In the genomic region with DNA sequence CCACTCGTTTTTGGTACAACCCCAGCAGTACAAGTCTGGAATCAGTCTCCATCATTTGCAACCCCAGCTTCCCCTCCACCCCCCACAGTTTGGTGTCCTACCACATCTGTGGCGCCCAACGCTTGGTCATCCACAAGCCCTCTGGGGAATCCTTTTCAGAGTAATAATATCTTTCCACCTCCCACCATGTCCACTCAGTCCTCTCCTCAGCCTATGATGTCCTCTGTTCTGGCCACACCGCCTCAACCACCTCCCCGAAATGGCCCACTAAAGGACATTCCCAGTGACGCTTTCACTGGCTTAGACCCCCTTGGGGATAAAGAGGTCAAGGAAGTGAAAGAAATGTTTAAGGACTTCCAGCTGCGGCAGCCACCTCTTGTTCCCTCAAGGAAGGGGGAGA, we compare ENCODE assay signal across 22 mouse cellular contexts. TPM values are rescaled to one million over a fixed set of nuclear protein-coding genes. Genes with fewer than 3 reads are reported as not detected.
DNase-seq lines count a peak whose midpoint lies in the region; ATAC-seq lines count a peak whose summit lies in the region.
"Had no signal": no experiment of that assay in that cellular context is flagged by ENCODE, and none has a peak within 500 bp of the region (broad histone marks: within the 10 kb centered on the region; RNA-seq: fewer than 3 reads in every experiment).

No protein-coding gene starts in this region.

- no peaks in the 10 kb centered on the region for H3K27me3 ChIP-seq in heart, embryonic 11.5 days (ENCODE audit: control insufficient read depth, insufficient read depth, low read length)
- H3K27me3 ChIP-seq in kidney, embryonic 15.5 days = no peaks in the 10 kb centered on the region
- H3K27me3 ChIP-seq: CH12.LX; embryonic facial prominence, embryonic 12.5 days; forebrain, embryonic 13.5 days; forebrain, embryonic 15.5 days; Patski had no signal

- H3K4me1 ChIP-seq in heart, embryonic 11.5 days (ENCODE audit: control insufficient read depth, insufficient read depth, low read length) = no peaks in the 10 kb centered on the region
- H3K4me1 ChIP-seq in kidney, embryonic 15.5 days = 0 out of 2 replicates have a peak, but pooled peaks cover 4% of the 10 kb centered on the region
- H3K4me1 ChIP-seq: embryonic facial prominence, embryonic 10.5 days; embryonic facial prominence, embryonic 12.5 days had no signal

- no peak for ATAC-seq in heart, embryonic 11.5 days (replicated peaks; ENCODE audit: insufficient number of reproducible peaks, low FRiP score, low TSS enrichment)
- peak; percentile 22; the same call in 1 of the 2 replicates for ATAC-seq in kidney, embryonic 15.5 days (replicated peaks; ENCODE audit: low FRiP score)
- ATAC-seq: activated CD4-positive, CD25-positive, alpha-beta regulatory T cell, adult 4 months; CD4-positive, CD25-positive, alpha-beta regulatory T cell, adult 4 months; forebrain, embryonic 13.5 days; forebrain, embryonic 15.5 days; Patski had no signal

- 85% methylated on average over 7 of the region's 7 CpGs for WGBS in heart, embryonic 11.5 days (ENCODE audit: insufficient replicate concordance)
- WGBS in kidney, embryonic 15.5 days = 85% methylated on average over 7 of the region's 7 CpGs

- H3K9ac ChIP-seq in heart, embryonic 11.5 days (ENCODE audit: low read depth, low read length) = no peak overlapping the region
- H3K9ac ChIP-seq in kidney, embryonic 15.5 days = no peak overlapping the region
- H3K9ac ChIP-seq: embryonic facial prominence, embryonic 12.5 days; forebrain, embryonic 13.5 days; forebrain, embryonic 15.5 days had no signal

- H3K36me3 ChIP-seq in heart, embryonic 11.5 days (ENCODE audit: control insufficient read depth, insufficient read depth, low read length) = peaks cover 7% of the 10 kb centered on the region
- peaks cover 48% of the 10 kb centered on the region for H3K36me3 ChIP-seq in kidney, embryonic 15.5 days
- H3K36me3 ChIP-seq: forebrain, embryonic 15.5 days; G1E had no signal

- intact Hi-C loops in heart, postnatal 14 days (cut with DNase I) = no loop called here

- H3K27ac ChIP-seq in heart, embryonic 11.5 days (ENCODE audit: low read depth, low read length) = no peak overlapping the region
- no peak overlapping the region for H3K27ac ChIP-seq in kidney, embryonic 15.5 days
- H3K27ac ChIP-seq: embryonic facial prominence, embryonic 10.5 days; embryonic facial prominence, embryonic 12.5 days; forebrain, embryonic 13.5 days; forebrain, embryonic 15.5 days had no signal

- H3K9me3 ChIP-seq in heart, embryonic 11.5 days (replicated peaks; ENCODE audit: control insufficient read depth, low read length) = no peaks in the 10 kb centered on the region
- H3K9me3 ChIP-seq in kidney, embryonic 15.5 days (replicated peaks) = no peaks in the 10 kb centered on the region
- H3K9me3 ChIP-seq: embryonic facial prominence, embryonic 10.5 days; embryonic facial prominence, embryonic 12.5 days; forebrain, embryonic 13.5 days; forebrain, embryonic 15.5 days; G1E had no signal

- no peak overlapping the region for H3K4me3 ChIP-seq in heart, embryonic 11.5 days (ENCODE audit: low read depth, low read length)
- H3K4me3 ChIP-seq in kidney, embryonic 15.5 days (replicated peaks) = no peak overlapping the region
- H3K4me3 ChIP-seq: embryonic facial prominence, embryonic 10.5 days; embryonic facial prominence, embryonic 12.5 days; forebrain, embryonic 13.5 days; forebrain, embryonic 15.5 days had no signal

- peak; percentile 96 for DNase-seq in heart, adult 11 months
- DNase-seq in heart, adult 8-10 months (ENCODE audit: low spot score) = peak; percentile 22
- no peak for DNase-seq in heart, postnatal 14 days
- DNase-seq in kidney, postnatal 4 days = no peak
- DNase-seq: adrenal gland, adult 8-10 months; cerebellum, adult 11-12 months had no signal

- no peak overlapping the region for H3K4me2 ChIP-seq in heart, embryonic 11.5 days
- H3K4me2 ChIP-seq in kidney, embryonic 15.5 days = no peak overlapping the region
- H3K4me2 ChIP-seq: embryonic facial prominence, embryonic 12.5 days; forebrain, embryonic 13.5 days; forebrain, embryonic 15.5 days had no signal

RNA-seq across cellular contexts. Expression of gene C9, which starts 9.8 kb away (rescaled TPM):
- polyA plus RNA-seq in heart, embryonic 11.5 days (2014; fragmentation: Nextera tagmentation; extraction: Ambion mirVana) = not detected in 2 replicates
- total RNA-seq in heart, adult 8-10 months (2022) = not detected
- not detected for total RNA-seq in heart, postnatal 14 days (2021)
- polyA plus RNA-seq in kidney, embryonic 15.5 days (2015; fragmentation: Nextera tagmentation; extraction: Ambion mirVana) = 0.08 and 0.13 TPM in 2 replicates
- total RNA-seq: adrenal gland, adult 18-20 months; CH12.LX; G1E had no signal
- polyA plus RNA-seq: activated CD4-positive, CD25-positive, alpha-beta regulatory T cell, adult 4 months; CD4-positive, CD25-positive, alpha-beta regulatory T cell, adult 4 months; cerebellum, adult 2 months; cortical plate, adult 2 months; embryonic facial prominence, embryonic 10.5 days; embryonic facial prominence, embryonic 14.5 days; forebrain, embryonic 11.5 days; forebrain, embryonic 13.5 days; forebrain, embryonic 15.5 days; G1E; Patski had no signal

Comparison
In these comparisons a context has a peak if more than half of its experiments do, and no peak if none do; other contexts are left out.
1. DNase-seq: peak in heart, adult 11 months (single experiment) and heart, adult 8-10 months (single experiment); none in heart, postnatal 14 days (0 of 2) and kidney, postnatal 4 days (0 of 2).